Mouse (Mus musculus) myocyte (in vitro differentiated cells): Measurements from ENCODE around the gene Tuba3b. TPM values are rescaled to one million over a fixed set of nuclear protein-coding genes. Genes with fewer than 3 reads are reported as not detected.

Experiments used
- H3K27me3 ChIP-seq: one replicate; pipeline ENCODE4 v1.6.1; 2011; ENCODE audit not compliant: control insufficient read depth, insufficient read depth, insufficient read length
- H3K36me3 ChIP-seq: one replicate; pipeline ENCODE4 v1.6.1; 2011; ENCODE audit not compliant: control insufficient read depth, insufficient read depth
- H3K4me2 ChIP-seq: one replicate; pipeline ENCODE4 v1.6.1; 2011; ENCODE audit warnings: low read depth, control low read depth
- H3K4me3 ChIP-seq: one replicate; pipeline ENCODE4 v1.5.1; 2011; ENCODE audit warnings: mild to moderate bottlenecking, control low read depth, moderate library complexity
- H3K79me2 ChIP-seq: one replicate; pipeline ENCODE4 v1.6.1; 2011; ENCODE audit not compliant: control insufficient read depth, insufficient read depth
- H3ac ChIP-seq: one replicate; pipeline ENCODE4 v1.6.1; 2011; ENCODE audit not compliant: control insufficient read depth, insufficient read length
- CEBPB ChIP-seq: IDR thresholded peaks from 2 replicates; pipeline ENCODE4 v1.6.1; 2011; ENCODE audit warnings: mild to moderate bottlenecking, moderate library complexity; ENCODE audit not compliant: poor library complexity, insufficient read depth, severe bottlenecking
- E2F4 ChIP-seq: IDR thresholded peaks from one replicate; pipeline ENCODE4 v1.6.1; 2011; ENCODE audit warnings: mild to moderate bottlenecking, control low read depth, moderate library complexity; ENCODE audit not compliant: insufficient read depth
- MAX ChIP-seq: IDR thresholded peaks from one replicate; pipeline ENCODE4 v1.6.1; 2011; ENCODE audit warnings: low read depth, mild to moderate bottlenecking, control low read depth
- MYOD1 ChIP-seq, 3 experiments: IDR thresholded peaks; one replicate each; pipeline ENCODE4 v1.6.1; 2011; ENCODE audit warnings: control low read depth in 2 of 3, low read depth in 2 of 3, mild to moderate bottlenecking in 2 of 3, moderate library complexity in 1 of 3; ENCODE audit not compliant: insufficient read length in 2 of 3, control insufficient read depth in 1 of 3
- MYOG ChIP-seq, 3 experiments: IDR thresholded peaks; one replicate each; pipeline ENCODE4 v1.6.1; 2011; ENCODE audit warnings: control low read depth in 2 of 3, low read depth in 2 of 3, mild to moderate bottlenecking in 2 of 3; ENCODE audit not compliant: insufficient read length in 2 of 3, control insufficient read depth in 1 of 3, insufficient read depth in 1 of 3
- POLR2A ChIP-seq: IDR thresholded peaks from one replicate; pipeline ENCODE4 v1.6.1; 2011; ENCODE audit warnings: low read depth, mild to moderate bottlenecking, control low read depth, moderate library complexity; ENCODE audit not compliant: insufficient read length
- POLR2AphosphoS2 ChIP-seq: IDR thresholded peaks from one replicate; pipeline ENCODE4 v1.6.1; 2011; ENCODE audit warnings: low read depth, control low read depth; ENCODE audit not compliant: insufficient read length
- REST ChIP-seq: IDR thresholded peaks from one replicate; pipeline ENCODE4 v1.6.1; 2011; ENCODE audit warnings: mild to moderate bottlenecking, control low read depth, moderate library complexity; ENCODE audit not compliant: insufficient read depth, insufficient read length
- SRF ChIP-seq: IDR thresholded peaks from one replicate; pipeline ENCODE4 v1.6.1; 2011; ENCODE audit warnings: low read depth; ENCODE audit not compliant: control insufficient read depth, insufficient read length
- TCF12 ChIP-seq: IDR thresholded peaks from one replicate; pipeline ENCODE4 v1.6.1; 2011; ENCODE audit warnings: mild to moderate bottlenecking, control low read depth; ENCODE audit not compliant: poor library complexity, insufficient read depth, severe bottlenecking
- TCF3 ChIP-seq: IDR thresholded peaks from one replicate; pipeline ENCODE4 v1.6.1; 2011; ENCODE audit warnings: low read depth, control low read depth; ENCODE audit not compliant: insufficient read length
- USF1 ChIP-seq: IDR thresholded peaks from one replicate; pipeline ENCODE4 v1.6.1; 2011; ENCODE audit warnings: low read depth, mild to moderate bottlenecking, control low read depth, moderate library complexity
- polyA plus RNA-seq: library from polyadenylated mRNA; unstranded; fragments of >200 nt; fragmentation: generic; extraction: Trizol; gene quantifications from one replicate; pipeline ENCODE4 v1.2.1, GENCODE M21; 2012; ENCODE audit warnings: missing spikeins

The Tuba3b gene
- polyA plus RNA-seq, result not detected

- no peak for TF ChIP-seq MYOG (IDR thresholded peaks at IDR 0.05; ENCODE audit: control insufficient read depth in 1 of 3, insufficient read depth in 1 of 3, insufficient read length in 2 of 3, low read depth in 2 of 3)
- TF ChIP-seq MAX, result no peak
- no peak for TF ChIP-seq POLR2A
- TF ChIP-seq SRF, result no peak
- TF ChIP-seq TCF3, result no peak
- no peak for TF ChIP-seq CEBPB
- no peak for TF ChIP-seq MYOD1 (IDR thresholded peaks at IDR 0.05; ENCODE audit: control insufficient read depth in 1 of 3, insufficient read length in 2 of 3, low read depth in 2 of 3)
- TF ChIP-seq E2F4, result no peak
- H3K4me2 ChIP-seq, result peak within 1 kb of the TSS; percentile 59
Observed at GRCm38 (mm10) chr6:145615666-145616210, at the start of gene Tuba3b. TSS of gene Tuba3b (plus strand) at chr6:145615757.

DNA sequence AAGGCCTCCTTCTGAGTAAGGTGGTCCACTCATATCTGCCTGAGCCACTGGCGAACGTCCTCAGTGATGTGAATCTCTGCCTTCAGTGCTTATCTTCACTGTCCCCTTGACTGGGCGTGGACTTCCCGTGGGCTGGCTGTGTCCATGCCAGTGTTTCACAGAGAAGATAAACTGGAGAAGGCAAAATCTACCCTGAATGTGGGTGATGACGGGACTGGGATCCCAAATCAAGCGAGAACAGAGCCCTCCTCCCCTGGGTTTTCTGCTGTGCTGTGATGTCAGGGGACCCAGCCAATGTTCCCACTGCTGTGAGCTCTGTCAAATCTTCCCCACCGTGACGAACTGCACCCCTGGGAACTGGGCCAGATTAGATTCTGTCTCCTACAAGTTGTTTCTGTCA is 48.3 kb upstream of the Tuba3b start:
- H3K36me3 ChIP-seq, result no peaks in the 10 kb centered on the region
- TF ChIP-seq MAX, result no peak
- no peak for TF ChIP-seq MYOG (IDR thresholded peaks at IDR 0.05; ENCODE audit: control insufficient read depth in 1 of 3, insufficient read depth in 1 of 3, insufficient read length in 2 of 3, low read depth in 2 of 3)
- TF ChIP-seq SRF, result no peak
- TF ChIP-seq MYOD1 (IDR thresholded peaks at IDR 0.05; ENCODE audit: control insufficient read depth in 1 of 3, insufficient read length in 2 of 3, low read depth in 2 of 3), result no peak
- TF ChIP-seq TCF12, result no peak
- no peak for TF ChIP-seq USF1
- TF ChIP-seq POLR2AphosphoS2, result no peak
- no peak for TF ChIP-seq REST
- TF ChIP-seq E2F4, result no peak
- TF ChIP-seq TCF3, result no peak
- TF ChIP-seq CEBPB, result no peak
- TF ChIP-seq POLR2A, result no peak

More at GRCm38 (mm10) chr6:145615666-145616210, at the start of gene Tuba3b:
- H3K36me3 ChIP-seq, result no peaks in the 10 kb centered on the region
- H3K4me3 ChIP-seq, result no peak within 1 kb of the TSS
- H3K27me3 ChIP-seq, result no peaks in the 10 kb centered on the region
- H3ac ChIP-seq, result no peak within 1 kb of the TSS
- H3K79me2 ChIP-seq, result no peaks in the 10 kb centered on the region

DNA sequence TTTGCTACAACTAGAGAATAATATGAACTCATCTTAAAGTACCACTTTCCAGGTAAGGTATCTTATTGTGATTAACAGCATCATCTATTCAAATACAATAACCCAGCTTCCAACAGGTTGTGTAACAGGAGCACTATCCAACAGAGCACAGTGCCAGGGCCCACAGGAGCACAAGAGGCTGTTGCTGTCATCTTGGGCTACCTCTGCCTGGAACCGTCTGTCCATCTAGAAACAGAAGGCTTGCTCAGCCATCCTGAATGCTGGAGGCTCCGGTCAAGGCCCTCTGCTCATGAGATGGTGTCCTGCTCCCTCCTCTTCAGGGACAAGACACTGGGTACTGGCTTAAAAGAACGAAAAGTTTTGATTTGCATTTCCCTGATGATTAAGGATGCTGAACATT is 47.7 kb upstream of the Tuba3b start:
- no peaks in the 10 kb centered on the region for H3K27me3 ChIP-seq
- no peak overlapping the region for H3K4me3 ChIP-seq
- no peak overlapping the region for H3ac ChIP-seq
- no peak overlapping the region for H3K4me2 ChIP-seq
- H3K79me2 ChIP-seq, result no peaks in the 10 kb centered on the region
- TF ChIP-seq E2F4 (no peak), MYOD1 (IDR thresholded peaks at IDR 0.05; ENCODE audit: control insufficient read depth in 1 of 3, insufficient read length in 2 of 3, low read depth in 2 of 3) (no peak)
- no peaks in the 10 kb centered on the region for H3K36me3 ChIP-seq

More for the DNA sequence above, 48.3 kb upstream of the Tuba3b start:
- H3K27me3 ChIP-seq, result no peaks in the 10 kb centered on the region
- H3ac ChIP-seq, result no peak overlapping the region
- H3K79me2 ChIP-seq, result no peaks in the 10 kb centered on the region
- H3K4me3 ChIP-seq, result no peak overlapping the region
- H3K4me2 ChIP-seq, result no peak overlapping the region

GRCm38 (mm10) chr6:145568701-145569100 is 46.9 kb upstream of the Tuba3b start:
- H3K27me3 ChIP-seq, result no peaks in the 10 kb centered on the region
- H3K79me2 ChIP-seq, result no peaks in the 10 kb centered on the region
- H3K36me3 ChIP-seq, result no peaks in the 10 kb centered on the region
- TF ChIP-seq MYOG (IDR thresholded peaks at IDR 0.05; ENCODE audit: control insufficient read depth in 1 of 3, insufficient read depth in 1 of 3, insufficient read length in 2 of 3, low read depth in 2 of 3), result no peak
- TF ChIP-seq TCF3, result no peak
- no peak for TF ChIP-seq E2F4
- TF ChIP-seq SRF, result no peak
- TF ChIP-seq TCF12, result no peak
- TF ChIP-seq USF1, result no peak
- TF ChIP-seq REST, result no peak
- no peak for TF ChIP-seq POLR2AphosphoS2
- TF ChIP-seq MAX, result no peak
- no peak overlapping the region for H3K4me2 ChIP-seq
- no peak overlapping the region for H3K4me3 ChIP-seq
- no peak overlapping the region for H3ac ChIP-seq

DNA sequence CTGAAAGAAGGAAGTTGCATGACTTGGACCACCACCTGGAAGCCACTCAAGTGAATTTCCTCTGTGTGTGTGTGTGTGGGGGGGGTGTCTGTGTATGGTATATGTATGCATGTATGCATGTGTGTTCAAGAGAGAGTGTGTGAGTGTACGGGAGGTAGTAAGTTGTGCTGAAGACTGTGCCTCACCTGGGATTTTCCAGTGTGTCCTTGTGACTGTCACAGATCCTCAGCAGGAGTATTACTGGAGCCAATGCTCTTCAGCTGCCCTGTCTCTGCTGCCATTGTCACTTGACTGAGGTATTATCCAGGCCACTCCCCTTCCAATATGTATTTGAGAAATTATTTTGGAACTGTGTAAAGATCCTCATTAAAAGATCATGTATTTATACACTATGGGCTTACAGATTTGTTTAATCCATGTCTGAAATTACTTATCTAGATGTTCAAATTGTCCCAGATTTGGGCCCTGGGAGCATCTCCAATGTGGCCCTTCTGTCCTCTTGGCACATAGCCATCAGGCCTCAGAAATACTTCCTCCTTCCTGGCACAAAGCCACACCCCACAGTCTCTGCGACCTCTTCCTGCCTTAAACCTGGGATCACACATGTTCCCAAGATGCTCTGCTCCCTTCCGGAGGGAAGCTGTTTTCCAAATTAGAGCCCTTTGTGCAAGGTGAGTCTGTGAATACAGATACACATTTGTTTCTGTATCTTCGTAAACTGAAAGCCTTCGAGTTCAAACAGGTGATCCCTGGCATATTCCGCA is 42.1 kb upstream of the Tuba3b start:
- H3K4me3 ChIP-seq, result no peak overlapping the region
- TF ChIP-seq POLR2A (no peak), MYOD1 (IDR thresholded peaks at IDR 0.05; ENCODE audit: control insufficient read depth in 1 of 3, insufficient read length in 2 of 3, low read depth in 2 of 3) (no peak), TCF3 (no peak), REST (no peak), SRF (no peak), USF1 (no peak), TCF12 (no peak), E2F4 (no peak), MYOG (IDR thresholded peaks at IDR 0.05; ENCODE audit: control insufficient read depth in 1 of 3, insufficient read depth in 1 of 3, insufficient read length in 2 of 3, low read depth in 2 of 3) (no peak), CEBPB (no peak), MAX (no peak), POLR2AphosphoS2 (no peak)
- peaks cover 10% of the 10 kb centered on the region for H3K27me3 ChIP-seq
- H3ac ChIP-seq, result no peak overlapping the region
- H3K4me2 ChIP-seq, result no peak overlapping the region
- no peaks in the 10 kb centered on the region for H3K79me2 ChIP-seq
- H3K36me3 ChIP-seq, result no peaks in the 10 kb centered on the region
